Mouse (Mus musculus) E14TG2a.4 (cell line): Measurements from ENCODE around the gene Cerk.

Experiments used
- CTCF ChIP-seq: conservative IDR thresholded peaks from 2 replicates; pipeline ENCODE4 v1.5.1; 2014; ENCODE audit warnings: low read length
- POU5F1 ChIP-seq: IDR thresholded peaks from 2 replicates; pipeline ENCODE4 v1.6.1; 2014; ENCODE audit warnings: low read length, borderline replicate concordance

DNA sequence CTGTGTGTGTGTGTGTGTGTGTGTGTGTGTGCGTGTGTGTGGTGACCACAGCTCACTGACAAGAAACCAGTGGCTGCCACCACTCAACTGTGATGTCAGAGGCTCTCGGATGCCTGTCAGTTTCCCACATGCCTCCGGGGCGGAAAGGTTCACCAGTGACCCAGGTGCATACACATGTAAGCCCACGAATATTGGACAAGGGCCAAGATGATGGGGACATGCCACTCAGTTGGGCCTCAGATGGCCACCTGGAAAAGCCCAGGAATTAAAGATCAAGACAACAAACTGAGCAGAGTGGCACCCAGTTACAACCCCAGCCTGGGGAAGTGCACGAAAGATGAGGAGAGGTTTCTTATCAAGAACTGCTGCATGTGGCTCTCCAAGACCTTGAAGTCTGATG is 13.4 kb downstream of the Cerk start:
- TF ChIP-seq POU5F1 (no peak), CTCF (no peak)
